Mouse (Mus musculus) liver, postnatal 0 days (tissue): Measurements from ENCODE around the gene Ercc6. TPM values are rescaled to one million over a fixed set of nuclear protein-coding genes. Genes with fewer than 3 reads are reported as not detected.

Experiments used
- ATAC-seq: fragments of 200-750 bp; cut with Nextera tagmentation; 2 replicates; pipeline ENCODE4 v1.8.0; 2017; ENCODE audit warnings: mild to moderate bottlenecking, moderate library complexity
- DNase-seq: peaks from one replicate; pipeline ENCODE4 v3.0.0-alpha.2; 2016
- H3K27ac ChIP-seq: fragments of 300-500 bp; sonication (generic); 2 replicates; pipeline ENCODE4 v1.5.1; 2014; ENCODE audit warnings: antibody characterized with exemption, moderate library complexity, mild to moderate bottlenecking, low read depth
- H3K27me3 ChIP-seq: fragments of 300-500 bp; sonication (generic); 2 replicates; pipeline ENCODE4 v1.6.1; 2014; ENCODE audit warnings: low read length, control low read depth, mixed read lengths; ENCODE audit not compliant: insufficient read depth
- H3K36me3 ChIP-seq: fragments of 300-500 bp; sonication (generic); replicated peaks from 2 replicates; pipeline ENCODE4 v1.6.1; 2014; ENCODE audit warnings: mild to moderate bottlenecking, control low read depth, low read length, moderate library complexity, mixed read lengths; ENCODE audit not compliant: insufficient read depth
- H3K4me1 ChIP-seq: fragments of 300-500 bp; sonication (generic); 2 replicates; pipeline ENCODE4 v1.6.1; 2014; ENCODE audit warnings: antibody characterized with exemption, mild to moderate bottlenecking, control low read depth; ENCODE audit not compliant: insufficient read depth
- H3K4me2 ChIP-seq: fragments of 300-500 bp; sonication (generic); 2 replicates; pipeline ENCODE4 v1.6.1; 2014; ENCODE audit warnings: low read depth, mild to moderate bottlenecking, low read length, moderate library complexity, mixed read lengths
- H3K4me3 ChIP-seq: fragments of 300-500 bp; sonication (generic); 2 replicates; pipeline ENCODE4 v1.5.1; 2014; ENCODE audit warnings: low read depth, low read length
- H3K9ac ChIP-seq: fragments of 300-500 bp; sonication (generic); replicated peaks from 2 replicates; pipeline ENCODE4 v1.6.1; 2014; ENCODE audit warnings: mild to moderate bottlenecking, moderate library complexity
- H3K9me3 ChIP-seq: fragments of 300-500 bp; sonication (generic); 2 replicates; pipeline ENCODE4 v1.6.1; 2016; ENCODE audit warnings: mild to moderate bottlenecking, control low read depth, low read length, mixed read lengths
- CTCF ChIP-seq: sonication (generic); IDR thresholded peaks from 2 replicates; pipeline ENCODE4 v1.5.1; 2016; ENCODE audit warnings: antibody characterized with exemption, low read depth
- EP300 ChIP-seq: IDR thresholded peaks from 2 replicates; pipeline ENCODE4 v1.6.1; 2016; ENCODE audit warnings: antibody characterized with exemption, low read depth, mild to moderate bottlenecking
- WGBS: fragments of 180-500 bp; shearing (Covaris S2); extraction: QIAGEN DNeasy Blood & Tissue Kit; methylation state at CpG from one replicate; pipeline ENCODE4 v1.1.7; 2014; ENCODE audit not compliant: insufficient replicate concordance; 5-methylcytosine and 5-hydroxymethylcytosine counted together
- polyA plus RNA-seq: library from polyadenylated mRNA; unstranded; fragments of >200 nt; fragmentation: Nextera tagmentation; extraction: Ambion mirVana; gene quantifications from 2 replicates; pipeline ENCODE4 v1.2.1, GENCODE M21; 2015

The Ercc6 gene
- polyA plus RNA-seq, 1 experiment from 2014 or later = 5.4 TPM

DNA sequence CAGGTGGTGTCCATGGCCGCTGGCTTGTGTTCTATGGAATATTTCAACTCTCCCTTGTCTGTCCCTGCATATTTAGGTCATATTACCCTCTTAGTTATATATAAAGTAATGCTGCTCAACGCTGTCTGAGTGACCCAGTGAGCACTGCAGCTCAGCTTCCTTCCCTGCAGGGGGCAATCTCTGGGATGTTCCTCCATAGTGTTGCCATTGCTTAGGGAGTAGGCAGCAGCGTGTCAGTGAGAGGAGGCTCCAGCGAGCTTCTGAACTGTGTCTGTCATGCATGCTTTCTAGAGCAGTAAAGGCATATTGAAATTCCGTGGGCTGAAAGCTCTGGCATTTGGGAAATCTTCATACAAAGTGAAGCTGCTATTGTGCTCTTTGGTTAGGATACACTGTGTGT, 38.5 kb downstream of the Ercc6 start:
- TF ChIP-seq CTCF = peak; percentile 13; the same call in 1 of the 2 replicates
- TF ChIP-seq EP300 = no peak
- Histone ChIP-seq H3K4me1 (no peaks in the 10 kb centered on the region), H3K36me3 (peaks cover 44% of the 10 kb centered on the region), H3K9ac (no peak overlapping the region), H3K4me2 (no peak overlapping the region), H3K27ac (no peak overlapping the region), H3K4me3 (no peak overlapping the region), H3K27me3 (no peaks in the 10 kb centered on the region), H3K9me3 (no peaks in the 10 kb centered on the region)
- ATAC-seq (no peak), DNase-seq (no peak)
- WGBS = 85% methylated on average over 5 of the region's 5 CpGs

DNA sequence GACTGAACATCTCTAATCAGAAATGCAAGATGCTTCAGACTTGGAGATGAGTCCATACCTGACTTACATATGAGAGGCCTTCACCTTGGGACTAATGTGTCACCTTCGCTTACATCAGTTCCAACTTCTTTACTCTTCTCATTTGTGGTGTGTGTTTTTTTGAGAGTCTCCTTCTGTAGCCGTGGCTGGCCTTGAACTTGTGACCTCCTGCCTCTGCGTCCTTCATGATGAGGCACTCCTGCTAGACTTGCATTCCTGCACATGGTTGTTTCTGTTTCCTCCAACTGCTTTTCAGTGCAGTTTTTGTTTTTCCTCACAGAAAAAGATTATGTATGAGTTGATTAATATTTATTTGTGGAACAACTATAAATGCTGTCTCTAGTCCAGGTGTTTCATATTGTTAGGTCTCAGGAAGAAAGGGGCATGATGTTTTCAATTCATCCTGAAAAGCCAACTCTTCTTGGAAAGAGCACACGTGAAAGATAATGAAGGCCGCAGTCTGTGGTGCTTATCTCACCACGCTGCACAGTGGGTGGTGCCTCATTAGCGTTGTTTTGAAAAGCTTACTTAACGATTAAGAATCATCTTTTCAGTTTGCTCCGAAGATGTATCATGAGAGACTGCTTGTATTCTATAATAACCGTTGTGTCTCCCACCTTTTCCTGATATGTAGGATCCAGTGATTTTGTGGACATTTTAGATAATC, 40.0 kb downstream of the Ercc6 start:
- no peak for ATAC-seq
- TF ChIP-seq CTCF (no peak), EP300 (no peak)
- no peak overlapping the region for H3K4me2 ChIP-seq
- H3K27me3 ChIP-seq = no peaks in the 10 kb centered on the region
- H3K4me1 ChIP-seq = no peaks in the 10 kb centered on the region
- no peaks in the 10 kb centered on the region for H3K9me3 ChIP-seq
- H3K36me3 ChIP-seq = peaks cover 45% of the 10 kb centered on the region
- H3K27ac ChIP-seq = no peak overlapping the region
- WGBS = 52% methylated on average over 10 of the region's 10 CpGs
- DNase-seq = no peak
- no peak overlapping the region for H3K4me3 ChIP-seq
- no peak overlapping the region for H3K9ac ChIP-seq

DNA sequence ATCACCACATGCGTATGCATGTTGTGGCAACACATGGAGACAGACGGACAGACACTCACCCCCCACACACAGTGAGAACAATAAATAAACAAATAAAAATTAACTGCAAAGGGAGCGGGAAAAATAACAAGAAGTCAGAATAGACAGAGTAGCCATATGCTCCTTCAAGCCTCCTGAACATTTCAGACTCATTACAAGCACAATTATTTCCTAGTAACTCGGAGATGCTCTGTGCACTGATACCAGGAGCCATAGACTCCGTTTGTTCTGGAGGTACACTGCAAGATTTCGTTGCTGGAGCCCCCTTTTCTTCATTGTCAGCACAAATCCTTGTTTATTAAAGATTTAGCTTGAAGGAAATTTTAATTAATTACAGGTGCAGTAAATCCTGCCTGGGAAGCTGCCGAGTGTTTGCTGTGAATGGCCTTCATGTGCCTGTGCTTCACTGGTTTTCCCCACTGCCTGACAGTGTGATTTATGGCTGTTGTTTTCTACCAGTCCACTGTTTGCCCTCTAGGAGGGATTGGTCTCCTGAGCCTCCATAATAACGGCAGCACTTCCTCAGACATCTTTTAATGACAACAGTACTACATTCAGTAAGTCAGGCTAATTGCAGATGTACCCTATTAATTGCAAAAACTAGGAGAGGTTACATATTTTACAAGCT, 41.7 kb downstream of the Ercc6 start:
- Histone ChIP-seq H3K9me3 (no peaks in the 10 kb centered on the region), H3K4me2 (no peak overlapping the region), H3K9ac (no peak overlapping the region), H3K27me3 (no peaks in the 10 kb centered on the region), H3K27ac (no peak overlapping the region), H3K4me3 (no peak overlapping the region), H3K4me1 (no peaks in the 10 kb centered on the region), H3K36me3 (peaks cover 48% of the 10 kb centered on the region)
- ATAC-seq (no peak), DNase-seq (no peak)
- TF ChIP-seq CTCF = no peak
- TF ChIP-seq EP300 = no peak
- WGBS = 81% methylated on average over 8 of the region's 8 CpGs

DNA sequence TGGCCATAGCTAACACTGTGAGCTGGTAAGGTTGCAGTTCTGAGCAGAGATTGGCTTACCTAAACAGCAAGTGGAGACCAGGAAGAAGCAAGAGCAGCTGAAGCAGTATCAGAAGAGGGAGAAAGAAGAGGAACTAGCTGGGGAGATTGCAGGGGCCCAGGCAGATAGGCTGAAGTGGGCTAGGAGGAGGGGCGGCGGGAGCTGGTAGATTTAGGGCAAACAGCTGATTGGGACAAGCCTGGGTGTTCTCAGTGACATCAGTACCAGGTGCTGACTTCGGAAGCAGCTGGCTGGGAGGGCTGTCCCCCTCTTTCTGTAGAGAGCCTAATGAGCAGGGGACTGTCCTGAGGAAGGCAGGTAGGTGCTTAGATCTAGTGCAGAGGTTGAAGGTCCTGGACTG, 48.1 kb downstream of the Ercc6 start:
- Histone ChIP-seq H3K4me2 (no peak overlapping the region), H3K9me3 (no peaks in the 10 kb centered on the region), H3K27ac (no peak overlapping the region), H3K4me3 (no peak overlapping the region), H3K27me3 (no peaks in the 10 kb centered on the region), H3K9ac (no peak overlapping the region), H3K4me1 (no peaks in the 10 kb centered on the region), H3K36me3 (peaks cover 44% of the 10 kb centered on the region)
- TF ChIP-seq CTCF (no peak), EP300 (no peak)
- no peak for ATAC-seq
- no peak for DNase-seq
- 86% methylated on average over 3 of the region's 3 CpGs for WGBS

DNA sequence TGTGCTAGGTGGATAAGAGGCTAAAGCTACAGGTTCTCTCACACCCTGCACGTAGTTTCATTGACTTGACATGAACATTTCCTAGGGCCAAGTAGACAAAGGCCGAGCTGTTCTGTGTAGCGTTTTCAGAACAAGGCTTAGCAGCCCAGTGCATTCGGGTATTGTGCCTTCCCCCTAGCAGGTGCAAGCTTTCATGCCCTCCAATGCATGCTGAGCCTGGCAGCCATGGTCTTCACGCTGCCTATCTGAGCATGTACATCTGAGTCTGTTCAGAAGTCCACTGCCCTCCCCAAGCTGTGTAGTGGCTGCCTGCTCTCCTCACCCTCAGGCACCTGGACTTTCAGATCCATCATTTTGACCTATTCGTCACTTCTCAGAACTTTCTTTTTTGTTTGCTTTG, 50.3 kb downstream of the Ercc6 start:
- Histone ChIP-seq H3K27ac (no peak overlapping the region), H3K4me3 (no peak overlapping the region), H3K36me3 (peaks cover 53% of the 10 kb centered on the region), H3K9me3 (no peaks in the 10 kb centered on the region), H3K4me1 (no peaks in the 10 kb centered on the region), H3K4me2 (no peak overlapping the region), H3K27me3 (no peaks in the 10 kb centered on the region), H3K9ac (no peak overlapping the region)
- no peak for TF ChIP-seq EP300
- no peak for TF ChIP-seq CTCF
- ATAC-seq (no peak), DNase-seq (no peak)
- 87% methylated on average over 6 of the region's 6 CpGs for WGBS

DNA sequence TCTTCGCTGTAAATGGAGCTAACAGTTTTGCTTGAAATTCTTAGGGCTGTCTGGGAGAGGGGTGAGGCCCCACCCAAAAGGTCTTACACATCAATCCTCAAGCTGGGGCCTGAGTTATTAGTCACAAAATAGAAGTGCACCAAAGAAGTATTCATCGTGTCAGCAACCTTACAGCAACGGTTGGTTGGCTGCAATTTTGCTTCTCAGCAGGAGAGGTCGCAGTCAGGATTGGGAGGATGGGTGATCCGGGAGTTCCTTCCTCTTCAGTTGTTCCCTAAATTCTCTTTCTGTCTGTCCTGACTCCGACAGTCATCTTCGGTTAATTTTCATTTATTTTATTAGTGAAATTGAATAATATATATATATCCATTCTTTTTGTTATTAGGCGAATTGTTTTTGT, 59.2 kb downstream of the Ercc6 start:
- no peak for TF ChIP-seq EP300
- TF ChIP-seq CTCF = 0 out of 2 replicates have a peak, but pooled peaks have one; percentile 12
- Histone ChIP-seq H3K4me2 (no peak overlapping the region), H3K36me3 (peaks cover 59% of the 10 kb centered on the region), H3K27me3 (no peaks in the 10 kb centered on the region), H3K4me1 (no peaks in the 10 kb centered on the region), H3K27ac (no peak overlapping the region), H3K9ac (no peak overlapping the region), H3K9me3 (no peaks in the 10 kb centered on the region), H3K4me3 (no peak overlapping the region)
- no peak for DNase-seq
- ATAC-seq = no peak
- 79% methylated on average over 8 of the region's 8 CpGs for WGBS
